Mouse (Mus musculus) liver, embryonic 14.5 days (tissue): Measurements from ENCODE around the gene Luzp1. TPM values are rescaled to one million over a fixed set of nuclear protein-coding genes. Genes with fewer than 3 reads are reported as not detected.

Source experiments
- ATAC-seq: fragments of 200-750 bp; cut with Nextera tagmentation; 2 replicates; pipeline ENCODE4 v1.8.0; 2017; ENCODE audit warnings: moderate number of reproducible peaks, mild to moderate bottlenecking, moderate library complexity; ENCODE audit not compliant: insufficient read depth
- DNase-seq, 3 experiments: peaks; one replicate each; pipeline ENCODE4 v3.0.0-alpha.2; 2012 to 2013; ENCODE audit warnings: low read depth in 3 of 3, low spot score in 3 of 3
- H3K27ac ChIP-seq: fragments of 300-500 bp; sonication (generic); 2 replicates; pipeline ENCODE4 v1.5.1; 2014; ENCODE audit warnings: moderate library complexity, mild to moderate bottlenecking, control low read depth, inconsistent platforms
- H3K27me3 ChIP-seq: fragments of 300-500 bp; sonication (generic); 2 replicates; pipeline ENCODE4 v1.6.1; 2014; ENCODE audit warnings: mild to moderate bottlenecking, low read length, moderate library complexity; ENCODE audit not compliant: control insufficient read depth, insufficient read depth
- H3K36me3 ChIP-seq: fragments of 300-500 bp; sonication (generic); replicated peaks from 2 replicates; pipeline ENCODE4 v1.6.1; 2014; ENCODE audit warnings: low read depth; ENCODE audit not compliant: control insufficient read depth, insufficient read depth
- H3K4me1 ChIP-seq, 2 experiments: fragments of 200-500 bp in 1 of 2; fragments of 300-500 bp in 1 of 2; sonication (generic) in 1 of 2; replicated peaks; 2 replicates each; pipeline ENCODE4 v1.6.1; 2012 to 2014; ENCODE audit warnings: antibody characterized with exemption in 1 of 2, inconsistent platforms in 1 of 2, low read length in 1 of 2; ENCODE audit not compliant: control insufficient read depth in 2 of 2, insufficient read depth in 2 of 2
- H3K4me2 ChIP-seq: fragments of 300-500 bp; sonication (generic); 2 replicates; pipeline ENCODE4 v1.6.1; 2014; ENCODE audit warnings: low read depth, mild to moderate bottlenecking, control low read depth, moderate library complexity
- H3K4me3 ChIP-seq, 2 experiments: fragments of 200-500 bp in 1 of 2; fragments of 300-500 bp in 1 of 2; sonication (generic) in 1 of 2; 2 replicates each; pipeline ENCODE4 v1.5.1; 2012 to 2014; ENCODE audit warnings: low read depth in 2 of 2, low read length in 2 of 2, mild to moderate bottlenecking in 2 of 2, control low read depth in 1 of 2, inconsistent platforms in 1 of 2, moderate library complexity in 1 of 2; ENCODE audit not compliant: insufficient read depth in 1 of 2
- H3K9ac ChIP-seq: fragments of 300-500 bp; sonication (generic); replicated peaks from 2 replicates; pipeline ENCODE4 v1.6.1; 2014; ENCODE audit warnings: mild to moderate bottlenecking, control low read depth, moderate library complexity
- H3K9me3 ChIP-seq: fragments of 300-500 bp; sonication (generic); 2 replicates; pipeline ENCODE4 v1.6.1; 2016; ENCODE audit warnings: low read length, mixed read lengths; ENCODE audit not compliant: control insufficient read depth
- CTCF ChIP-seq: IDR thresholded peaks from 2 replicates; pipeline ENCODE4 v1.5.1; 2016; ENCODE audit warnings: antibody characterized with exemption, low read depth, control low read depth
- EP300 ChIP-seq: IDR thresholded peaks from 2 replicates; pipeline ENCODE4 v1.6.1; 2016; ENCODE audit warnings: antibody characterized with exemption, low read depth
- WGBS: fragments of 180-500 bp; shearing (Covaris S2); extraction: QIAGEN DNeasy Blood & Tissue Kit; methylation state at CpG from one replicate; pipeline ENCODE4 v1.1.7; 2014; ENCODE audit not compliant: insufficient replicate concordance; 5-methylcytosine and 5-hydroxymethylcytosine counted together
- polyA plus RNA-seq, 2 experiments: library from polyadenylated mRNA; depleted of rRNA in 1 of 2; stranded (reverse) in 1 of 2; unstranded in 1 of 2; fragments of >200 nt; fragmentation: Nextera tagmentation in 1 of 2; extraction: Ambion mirVana in 1 of 2; gene quantifications; 2 replicates each; pipeline versions ENCODE4 v1.2.1 to v1.2.3; 2012 to 2014

Luzp1 gene
- polyA plus RNA-seq (2012; rRNA removed), result 1.6 and 1.8 TPM in 2 replicates
- 6.8 and 8.2 TPM in 2 replicates for polyA plus RNA-seq (2014; fragmentation: Nextera tagmentation; extraction: Ambion mirVana)

DNA sequence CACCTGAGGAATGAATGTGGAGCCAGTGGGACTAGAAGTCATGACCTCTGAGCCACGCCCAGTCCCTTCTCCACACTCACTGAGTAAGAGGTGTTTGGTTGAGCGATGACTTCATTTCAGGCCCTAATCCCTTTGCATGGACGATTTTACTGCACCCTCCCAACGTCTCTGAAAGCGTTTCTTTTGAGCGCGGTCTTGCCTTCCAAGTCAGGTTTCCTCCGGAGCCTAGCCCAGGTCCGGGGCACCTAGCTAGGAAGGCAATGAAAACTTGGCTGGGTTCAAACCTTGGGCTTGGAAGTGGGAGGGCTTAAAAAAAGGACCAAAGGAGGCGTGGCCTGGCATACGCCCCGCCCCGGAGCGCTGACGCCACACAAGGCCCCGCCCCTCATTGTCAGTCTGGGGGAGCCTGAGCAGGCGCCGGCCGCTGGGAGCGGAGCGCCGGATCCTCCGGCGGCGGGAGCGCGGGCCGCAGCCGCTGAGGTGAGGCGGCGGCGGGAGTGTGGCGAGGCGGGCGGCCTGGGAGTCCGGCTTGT, at the start of gene Luzp1:
Gene Luzp1, plus strand, starts transcription at position 391 of the 533 bp plus-strand sequence.
- Histone ChIP-seq H3K4me3 (peak within 1 kb of the TSS; percentile 57 to 63), H3K9ac (peak within 1 kb of the TSS; percentile 25), H3K4me2 (peak within 1 kb of the TSS; percentile 87), H3K27ac (no peak within 1 kb of the TSS), H3K4me1 (peaks cover 2 to 14% of the 10 kb centered on the region in 2 experiments), H3K9me3 (no peaks in the 10 kb centered on the region), H3K27me3 (peaks cover 29% of the 10 kb centered on the region), H3K36me3 (no peaks in the 10 kb centered on the region)
- DNase-seq (peak; percentile 63 to 72 (median 69)), ATAC-seq (peak; percentile 88)
- WGBS, result 2% methylated on average over 34 of the region's 36 CpGs
- TF ChIP-seq EP300 (no peak), CTCF (no peak)

DNA sequence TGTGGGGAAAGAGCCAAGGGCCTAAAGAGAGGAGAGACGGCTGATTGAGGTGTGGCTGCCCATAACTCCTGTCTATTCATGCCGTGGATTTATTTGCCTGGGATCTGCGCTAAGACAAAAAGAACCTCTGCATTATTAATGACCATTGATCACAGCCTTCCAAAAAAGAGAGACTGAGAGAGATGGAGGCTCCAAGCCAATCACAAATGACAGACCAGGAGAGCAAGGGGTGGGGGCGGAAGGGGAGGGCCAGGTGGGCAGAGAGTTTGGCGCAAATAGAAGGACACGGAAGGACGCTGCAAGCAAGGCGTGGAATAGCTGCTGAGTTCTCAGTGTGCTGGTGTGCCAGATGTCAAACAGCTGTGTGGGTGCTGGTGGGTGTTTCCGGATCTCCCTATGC, 46.3 kb upstream of the Luzp1 start, which contains the start of gene Htr1d:
Gene Htr1d, plus strand, starts transcription at position 301 of the 400 bp plus-strand sequence.
- DNase-seq (no peak), ATAC-seq (no peak)
- 68% methylated on average over 9 of the region's 9 CpGs for WGBS
- Histone ChIP-seq H3K9me3 (no peaks in the 10 kb centered on the region), H3K27ac (no peak within 1 kb of the TSS), H3K4me2 (peak within 1 kb of the TSS; percentile 62), H3K4me1 (no peaks in the 10 kb centered on the region), H3K4me3 (peak within 1 kb of the TSS; percentile 4 to 30; a peak in 2 of 4 replicates), H3K27me3 (peaks cover 22% of the 10 kb centered on the region), H3K36me3 (no peaks in the 10 kb centered on the region), H3K9ac (no peak within 1 kb of the TSS)
- TF ChIP-seq EP300 (no peak), CTCF (no peak)

DNA sequence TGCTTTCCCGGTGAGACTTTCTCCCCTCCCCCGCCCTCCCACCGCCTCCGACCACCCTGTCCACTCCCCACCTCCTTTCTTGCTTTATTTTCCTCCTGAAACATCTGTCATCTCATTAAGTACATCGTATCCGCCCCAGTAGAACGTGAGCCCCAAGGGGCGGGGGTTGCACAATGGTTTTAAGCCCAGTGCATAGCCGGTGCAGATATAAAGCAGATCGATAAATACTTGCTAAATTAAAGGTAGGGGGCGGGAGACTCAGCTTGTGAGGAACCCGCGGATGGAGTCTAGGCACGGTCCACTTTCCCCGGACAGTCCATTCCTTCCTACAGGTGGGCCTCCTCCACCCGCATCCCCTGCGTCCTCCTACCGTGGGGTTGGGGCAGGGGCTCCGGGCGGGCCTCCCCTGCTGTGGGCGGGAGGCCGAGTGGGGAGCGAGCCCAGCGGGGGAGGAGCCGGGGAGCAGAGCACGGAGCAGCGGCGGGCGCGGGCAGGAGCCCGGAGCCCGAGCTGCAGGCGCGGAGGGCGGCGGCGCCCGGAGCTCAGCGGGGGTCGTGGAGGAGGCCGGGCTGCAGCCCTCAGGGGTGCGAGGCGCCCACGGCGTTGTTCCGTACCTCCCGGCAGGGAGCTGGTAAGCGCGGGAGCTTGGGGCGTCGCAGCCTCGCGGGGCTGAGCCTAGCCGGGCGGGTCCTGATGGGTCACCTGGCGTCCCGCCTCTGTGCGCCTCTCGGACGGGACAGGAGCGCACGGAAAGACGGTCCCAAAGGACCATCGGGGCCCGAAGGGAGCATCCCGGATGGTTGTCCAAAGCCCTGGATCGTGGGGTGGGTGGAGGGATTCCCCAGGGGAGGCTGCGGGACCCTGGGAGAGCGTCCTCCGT, 45.2 kb upstream of the Luzp1 start:
- TF ChIP-seq CTCF, result no peak
- TF ChIP-seq EP300, result no peak
- DNase-seq (no peak), ATAC-seq (no peak)
- H3K4me2 ChIP-seq, result peak overlapping the region; percentile 62
- no peak overlapping the region for H3K27ac ChIP-seq
- no peaks in the 10 kb centered on the region for H3K36me3 ChIP-seq
- H3K27me3 ChIP-seq, result peaks cover 22% of the 10 kb centered on the region
- H3K4me1 ChIP-seq, result no peaks in the 10 kb centered on the region
- H3K9me3 ChIP-seq, result no peaks in the 10 kb centered on the region
- 2% methylated on average over 69 of the region's 70 CpGs for WGBS
- no peak overlapping the region for H3K9ac ChIP-seq
- H3K4me3 ChIP-seq, result peak overlapping the region; percentile 4 to 30; a peak in 2 of 4 replicates

DNA sequence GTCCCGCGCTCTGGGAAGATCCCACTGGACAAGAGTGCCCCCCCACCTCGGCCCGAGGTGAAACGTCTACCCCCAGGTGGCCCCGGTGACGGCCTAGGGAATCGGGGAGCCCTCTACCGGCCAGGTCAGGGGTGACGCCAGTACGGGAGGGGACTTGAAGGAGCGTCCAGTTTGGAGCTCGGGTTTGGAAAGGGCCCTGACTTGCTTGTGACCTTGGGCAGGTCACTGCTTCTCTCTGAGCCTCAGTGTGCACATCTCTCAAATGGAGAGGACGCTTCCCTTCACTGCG, 44.6 kb upstream of the Luzp1 start:
- TF ChIP-seq CTCF (peak; percentile 63), EP300 (no peak)
- WGBS, result 3% methylated on average over 15 of the region's 15 CpGs
- H3K36me3 ChIP-seq, result no peaks in the 10 kb centered on the region
- H3K9me3 ChIP-seq, result no peaks in the 10 kb centered on the region
- DNase-seq (no peak), ATAC-seq (no peak)
- H3K4me2 ChIP-seq, result peak overlapping the region; percentile 62
- H3K4me3 ChIP-seq, result peak overlapping the region in 1 of 2 experiments; percentile 30; a peak in 2 of 4 replicates
- H3K27ac ChIP-seq, result no peak overlapping the region
- peaks cover 22% of the 10 kb centered on the region for H3K27me3 ChIP-seq
- no peaks in the 10 kb centered on the region for H3K4me1 ChIP-seq
- H3K9ac ChIP-seq, result no peak overlapping the region
